Mouse (Mus musculus) neural tube, embryonic 13.5 days (tissue): ENCODE measurements around the gene Mocs3. TPM values are rescaled to one million over a fixed set of nuclear protein-coding genes. Genes with fewer than 3 reads are reported as not detected.

Experiments
- ATAC-seq: fragments of 200-750 bp; cut with Nextera tagmentation; 2 replicates; pipeline ENCODE4 v1.8.0; 2017; ENCODE audit warnings: low read depth, mild to moderate bottlenecking, moderate TSS enrichment, moderate library complexity
- H3K27ac ChIP-seq: fragments of 300-500 bp; sonication (generic); replicated peaks from 2 replicates; pipeline ENCODE4 v1.5.1; 2015; ENCODE audit warnings: moderate library complexity, mild to moderate bottlenecking, inconsistent platforms
- H3K27me3 ChIP-seq: fragments of 300-500 bp; sonication (generic); 2 replicates; pipeline ENCODE4 v1.6.1; 2015; ENCODE audit warnings: mild to moderate bottlenecking, inconsistent platforms
- H3K36me3 ChIP-seq: fragments of 300-500 bp; sonication (generic); 2 replicates; pipeline ENCODE4 v1.6.1; 2015; ENCODE audit warnings: mild to moderate bottlenecking, inconsistent platforms
- H3K4me1 ChIP-seq: fragments of 300-500 bp; sonication (generic); replicated peaks from 2 replicates; pipeline ENCODE4 v1.6.1; 2015; ENCODE audit warnings: inconsistent platforms
- H3K4me2 ChIP-seq: fragments of 300-500 bp; sonication (generic); 2 replicates; pipeline ENCODE4 v1.6.1; 2015; ENCODE audit warnings: inconsistent platforms, mild to moderate bottlenecking, moderate library complexity
- H3K4me3 ChIP-seq: fragments of 300-500 bp; sonication (generic); 2 replicates; pipeline ENCODE4 v1.5.1; 2015; ENCODE audit warnings: mild to moderate bottlenecking, inconsistent platforms
- H3K9ac ChIP-seq: fragments of 300-500 bp; sonication (generic); 2 replicates; pipeline ENCODE4 v1.6.1; 2015; ENCODE audit warnings: moderate library complexity, mild to moderate bottlenecking, inconsistent platforms
- H3K9me3 ChIP-seq: fragments of 300-500 bp; sonication (generic); 2 replicates; pipeline ENCODE4 v1.6.1; 2016; ENCODE audit warnings: inconsistent platforms
- WGBS: fragments of 180-500 bp; shearing (Covaris S2); methylation state at CpG from one replicate; pipeline ENCODE4 v1.1.7; 2015; 5-methylcytosine and 5-hydroxymethylcytosine counted together
- polyA plus RNA-seq: library from polyadenylated mRNA; unstranded; fragments of >200 nt; fragmentation: Nextera tagmentation; extraction: Ambion mirVana; gene quantifications from 2 replicates; pipeline ENCODE4 v1.2.1, GENCODE M21; 2015

Gene Mocs3
- polyA plus RNA-seq, 1 experiment from 2014 or later: 8.2 TPM

DNA sequence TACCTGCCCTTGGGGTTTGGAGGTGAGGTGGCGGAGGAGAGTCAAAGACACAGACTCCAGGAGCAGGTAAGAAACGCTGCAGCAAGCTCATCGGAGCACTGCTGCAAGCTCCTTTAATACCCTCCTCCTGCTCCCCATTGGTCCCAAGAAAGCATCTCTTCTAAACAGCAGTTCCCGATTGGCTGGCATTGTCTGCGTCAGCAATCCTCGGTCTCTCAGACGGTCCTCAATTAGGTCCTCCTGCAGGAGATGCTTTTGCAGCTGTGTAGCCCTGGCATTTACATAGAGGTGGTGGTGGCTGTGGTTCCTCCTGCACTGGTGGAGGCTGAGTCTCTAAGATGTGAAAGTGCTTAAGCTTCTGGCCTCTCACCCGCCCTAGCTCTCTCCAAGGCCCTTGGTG, 15.1 kb downstream of the Mocs3 start:
- Histone ChIP-seq H3K27ac (no peak overlapping the region), H3K36me3 (no peaks in the 10 kb centered on the region), H3K4me3 (no peak overlapping the region), H3K9ac (no peak overlapping the region), H3K27me3 (peaks cover 6% of the 10 kb centered on the region; the same call in 1 of the 2 replicates), H3K4me1 (no peaks in the 10 kb centered on the region), H3K4me2 (no peak overlapping the region), H3K9me3 (no peaks in the 10 kb centered on the region)
- no peak for ATAC-seq
- 39% methylated on average over 8 of the region's 8 CpGs for WGBS

GRCm38 (mm10) chr2:168248167-168248855, 17.9 kb downstream of the Mocs3 start:
- no peak for ATAC-seq
- WGBS: 76% methylated on average over 8 of the region's 8 CpGs
- no peak overlapping the region for H3K27ac ChIP-seq

DNA sequence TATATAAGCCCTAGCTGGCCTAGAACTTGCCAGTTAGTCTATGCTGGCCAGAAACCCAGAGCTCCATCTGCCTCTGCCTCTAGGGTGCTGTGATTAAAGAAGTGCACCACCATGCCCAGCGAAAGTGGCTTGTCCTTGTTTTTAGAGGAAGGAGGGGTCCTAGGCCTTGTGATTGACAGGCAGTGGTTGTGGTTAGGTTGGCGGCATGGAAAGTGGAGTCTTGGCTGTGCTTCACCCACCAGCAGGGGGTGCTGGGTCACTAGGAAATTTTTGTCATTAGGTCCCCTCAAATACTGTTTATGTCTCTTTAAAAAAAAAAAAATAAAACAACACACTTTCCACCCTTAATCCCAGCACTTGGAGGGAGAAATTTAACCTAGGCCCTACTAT, 18.4 kb downstream of the Mocs3 start:
- 25% methylated on average over 2 of the region's 2 CpGs for WGBS
- no peak for ATAC-seq

More at GRCm38 (mm10) chr2:168248167-168248855, 17.9 kb downstream of the Mocs3 start:
- H3K4me3 ChIP-seq: no peak overlapping the region
- peaks cover 22% of the 10 kb centered on the region for H3K27me3 ChIP-seq
- no peak overlapping the region for H3K4me2 ChIP-seq
- H3K9ac ChIP-seq: no peak overlapping the region
- no peaks in the 10 kb centered on the region for H3K36me3 ChIP-seq
- no peaks in the 10 kb centered on the region for H3K9me3 ChIP-seq
- no peaks in the 10 kb centered on the region for H3K4me1 ChIP-seq

GRCm38 (mm10) chr2:168250270-168250669, 19.8 kb downstream of the Mocs3 start:
- no peaks in the 10 kb centered on the region for H3K36me3 ChIP-seq
- H3K27ac ChIP-seq: no peak overlapping the region
- peak; percentile 38; the same call in 1 of the 2 replicates for ATAC-seq
- no peak overlapping the region for H3K4me2 ChIP-seq
- H3K27me3 ChIP-seq: peaks cover 21% of the 10 kb centered on the region
- 18% methylated on average over 8 of the region's 8 CpGs for WGBS
- H3K4me3 ChIP-seq: no peak overlapping the region
- no peaks in the 10 kb centered on the region for H3K4me1 ChIP-seq
- no peaks in the 10 kb centered on the region for H3K9me3 ChIP-seq
- no peak overlapping the region for H3K9ac ChIP-seq

More for the DNA sequence above, 18.4 kb downstream of the Mocs3 start:
- Histone ChIP-seq H3K27ac (no peak overlapping the region), H3K27me3 (peaks cover 22% of the 10 kb centered on the region), H3K4me1 (no peaks in the 10 kb centered on the region), H3K4me2 (no peak overlapping the region), H3K4me3 (no peak overlapping the region), H3K9me3 (no peaks in the 10 kb centered on the region), H3K9ac (no peak overlapping the region), H3K36me3 (no peaks in the 10 kb centered on the region)

GRCm38 (mm10) chr2:168252639-168253292, 22.3 kb downstream of the Mocs3 start:
- no peak for ATAC-seq
- no peaks in the 10 kb centered on the region for H3K36me3 ChIP-seq
- 13% methylated on average over 16 of the region's 16 CpGs for WGBS
- no peaks in the 10 kb centered on the region for H3K4me1 ChIP-seq
- no peaks in the 10 kb centered on the region for H3K9me3 ChIP-seq
- no peak overlapping the region for H3K9ac ChIP-seq
- H3K4me2 ChIP-seq: 0 out of 2 replicates have a peak overlapping the region, but pooled peaks have one; percentile 1
- no peak overlapping the region for H3K27ac ChIP-seq
- H3K27me3 ChIP-seq: peaks cover 19% of the 10 kb centered on the region
- no peak overlapping the region for H3K4me3 ChIP-seq

DNA sequence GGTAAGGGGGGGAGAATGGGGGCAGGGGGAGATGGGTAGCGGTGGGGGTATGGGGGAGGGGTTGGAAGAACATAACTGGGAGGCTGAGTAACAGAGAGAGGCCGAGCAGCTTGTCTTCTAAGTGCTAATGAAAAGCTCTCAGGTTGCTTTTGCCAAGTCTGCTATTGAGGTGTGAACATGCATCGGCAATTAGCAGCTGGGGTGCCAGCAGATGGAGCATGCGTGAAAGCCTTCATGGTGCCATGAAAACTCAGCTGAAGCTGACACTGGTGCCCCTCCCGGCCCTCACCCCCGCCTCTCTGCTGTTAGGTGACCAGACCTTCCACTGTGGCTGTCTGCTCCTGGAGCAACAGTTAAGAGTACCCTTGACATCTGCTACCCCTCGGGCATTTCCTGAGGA, 23.4 kb downstream of the Mocs3 start:
- 58% methylated on average over 7 of the region's 7 CpGs for WGBS

GRCm38 (mm10) chr2:168256506-168256905, 26.1 kb downstream of the Mocs3 start:
- Histone ChIP-seq H3K4me3 (no peak overlapping the region), H3K27ac (no peak overlapping the region), H3K4me1 (no peaks in the 10 kb centered on the region), H3K4me2 (no peak overlapping the region), H3K9me3 (no peaks in the 10 kb centered on the region), H3K27me3 (peaks cover 10% of the 10 kb centered on the region), H3K9ac (no peak overlapping the region), H3K36me3 (no peaks in the 10 kb centered on the region)
- ATAC-seq: no peak
- WGBS: 79% methylated on average over 3 of the region's 3 CpGs

More for the DNA sequence above, 23.4 kb downstream of the Mocs3 start:
- ATAC-seq: no peak
- Histone ChIP-seq H3K27ac (no peak overlapping the region), H3K4me1 (no peaks in the 10 kb centered on the region), H3K36me3 (no peaks in the 10 kb centered on the region), H3K4me2 (no peak overlapping the region), H3K27me3 (peaks cover 16% of the 10 kb centered on the region), H3K9ac (no peak overlapping the region), H3K9me3 (no peaks in the 10 kb centered on the region), H3K4me3 (no peak overlapping the region)

GRCm38 (mm10) chr2:168257188-168257587, 26.8 kb downstream of the Mocs3 start:
- Histone ChIP-seq H3K9me3 (no peaks in the 10 kb centered on the region), H3K4me1 (no peaks in the 10 kb centered on the region), H3K27me3 (peaks cover 3% of the 10 kb centered on the region), H3K4me3 (no peak overlapping the region), H3K9ac (no peak overlapping the region), H3K4me2 (no peak overlapping the region), H3K36me3 (no peaks in the 10 kb centered on the region), H3K27ac (no peak overlapping the region)
- ATAC-seq: no peak
- WGBS: 88% methylated on average over 4 of the region's 4 CpGs

GRCm38 (mm10) chr2:168259046-168259445, 28.6 kb downstream of the Mocs3 start:
- 87% methylated on average over 8 of the region's 8 CpGs for WGBS

DNA sequence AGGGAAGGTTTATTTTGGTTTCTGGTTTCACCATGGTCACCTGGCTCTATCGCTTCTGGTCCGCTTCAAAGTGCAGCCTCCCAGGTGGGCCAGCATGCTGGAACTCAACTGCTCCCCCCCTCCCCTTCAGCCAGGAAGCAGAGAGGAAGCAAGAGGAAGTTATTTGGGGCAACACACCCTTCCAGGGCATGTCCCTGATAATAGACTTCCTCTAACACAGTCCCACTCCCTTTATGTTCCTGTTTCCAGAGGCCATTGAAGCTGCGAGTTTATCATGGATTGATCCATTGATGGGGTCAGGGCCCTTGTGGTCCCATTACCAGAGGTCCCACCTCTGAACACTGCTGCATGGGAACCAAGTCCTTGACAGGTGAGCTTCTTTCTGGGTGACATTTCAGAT, 29.7 kb downstream of the Mocs3 start:
- 87% methylated on average over 3 of the region's 3 CpGs for WGBS
- Histone ChIP-seq H3K9ac (no peak overlapping the region), H3K36me3 (no peaks in the 10 kb centered on the region), H3K4me1 (no peaks in the 10 kb centered on the region), H3K9me3 (no peaks in the 10 kb centered on the region), H3K27ac (no peak overlapping the region), H3K27me3 (no peaks in the 10 kb centered on the region; the same call in 1 of the 2 replicates), H3K4me2 (no peak overlapping the region), H3K4me3 (no peak overlapping the region)
- ATAC-seq: no peak

More at GRCm38 (mm10) chr2:168259046-168259445, 28.6 kb downstream of the Mocs3 start:
- Histone ChIP-seq H3K9ac (no peak overlapping the region), H3K36me3 (no peaks in the 10 kb centered on the region), H3K9me3 (no peaks in the 10 kb centered on the region), H3K4me1 (no peaks in the 10 kb centered on the region), H3K27me3 (no peaks in the 10 kb centered on the region; the same call in 1 of the 2 replicates), H3K4me2 (no peak overlapping the region), H3K4me3 (no peak overlapping the region), H3K27ac (no peak overlapping the region)
- ATAC-seq: no peak

DNA sequence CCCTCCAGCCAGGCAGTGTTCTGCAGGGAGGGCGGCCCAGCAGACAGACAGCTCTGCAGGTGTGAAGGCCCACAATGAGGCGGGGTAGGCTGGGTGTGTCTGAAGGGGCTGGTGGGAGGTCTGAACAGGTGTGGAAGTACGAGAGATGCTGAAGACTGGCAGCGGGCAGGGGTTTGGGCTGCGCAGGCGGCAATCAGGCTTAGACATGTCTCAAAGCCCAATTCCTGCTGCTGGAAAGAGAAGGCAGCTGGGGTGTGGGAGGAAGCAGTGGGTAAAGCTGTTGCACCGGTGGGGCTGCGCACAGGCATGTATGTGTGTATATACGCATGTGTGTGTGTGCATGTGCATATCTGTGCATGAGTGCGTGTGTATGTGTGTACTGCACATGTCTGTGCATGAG, 30.5 kb downstream of the Mocs3 start:
- WGBS: 96% methylated on average over 10 of the region's 10 CpGs
- Histone ChIP-seq H3K36me3 (no peaks in the 10 kb centered on the region), H3K4me1 (no peaks in the 10 kb centered on the region), H3K4me3 (no peak overlapping the region), H3K4me2 (no peak overlapping the region), H3K27me3 (no peaks in the 10 kb centered on the region; the same call in 1 of the 2 replicates), H3K9ac (no peak overlapping the region), H3K27ac (no peak overlapping the region), H3K9me3 (no peaks in the 10 kb centered on the region)
- no peak for ATAC-seq

- no peaks in the 10 kb centered on the region for H3K36me3 ChIP-seq
- H3K27ac ChIP-seq: no peak overlapping the region
- no peaks in the 10 kb centered on the region for H3K4me1 ChIP-seq
- no peak for ATAC-seq
- H3K9me3 ChIP-seq: no peaks in the 10 kb centered on the region
- no peak overlapping the region for H3K4me3 ChIP-seq
- no peak overlapping the region for H3K9ac ChIP-seq
- WGBS: 40% methylated on average over 7 of the region's 7 CpGs
- H3K4me2 ChIP-seq: no peak overlapping the region
- peaks cover 4% of the 10 kb centered on the region; the same call in 1 of the 2 replicates for H3K27me3 ChIP-seq
Observed at GRCm38 (mm10) chr2:168268033-168268432, 37.6 kb downstream of the Mocs3 start.
